Mouse (Mus musculus) cerebellum, adult 11 months (tissue): ENCODE measurements around the gene Dydc2.
"Not testable (repeated sequence)": the region's sequence is repeated elsewhere in the genome, so short reads cannot be mapped to it uniquely, and the experiment has no call there.

Experiments used
- DNase-seq: peaks from one replicate; pipeline ENCODE4 v3.0.0; 2022

The Dydc2 gene

DNA sequence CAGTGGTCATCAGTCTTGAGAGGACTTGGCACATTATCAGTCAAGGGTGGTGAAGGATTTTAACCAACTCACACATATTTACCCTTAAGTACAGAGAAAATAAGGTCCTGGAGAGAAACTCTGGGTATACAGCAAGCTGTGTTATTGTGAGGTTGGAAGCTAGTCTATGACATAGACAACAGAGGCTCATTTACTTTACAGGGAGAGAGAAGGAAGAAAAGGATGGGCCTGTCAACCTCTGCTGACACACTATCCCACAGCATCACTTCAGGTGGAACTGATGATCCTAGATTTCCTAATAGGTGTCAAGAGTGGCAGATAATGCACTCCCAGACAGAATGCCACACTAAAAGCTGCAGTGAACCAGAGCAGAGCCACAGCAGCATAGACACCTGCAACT is at the start of gene Dydc2:
Dydc2 (minus strand) TSS at position 101 of the 400 bp plus-strand sequence.
- no peak for DNase-seq

DNA sequence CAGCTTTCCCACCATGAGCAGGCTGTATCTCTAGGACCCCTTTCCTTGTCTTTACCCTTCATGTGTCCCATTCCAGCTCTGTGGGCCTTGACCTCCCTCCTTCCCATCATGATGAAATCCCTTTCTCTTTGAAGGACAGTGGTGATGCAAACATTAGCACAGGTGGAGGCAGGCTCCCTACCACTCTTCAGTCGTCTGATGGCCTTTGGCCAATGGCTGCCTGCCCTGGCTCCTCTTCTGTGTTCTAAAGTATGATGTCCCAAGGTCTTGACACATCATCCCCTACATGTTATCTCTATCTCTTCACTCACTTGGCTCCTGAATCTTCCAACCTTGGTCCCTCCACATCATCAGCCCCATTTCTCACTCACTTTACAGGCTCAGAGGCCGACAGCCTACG is 47.3 kb upstream of the Dydc2 start:
- no peak for DNase-seq

DNA sequence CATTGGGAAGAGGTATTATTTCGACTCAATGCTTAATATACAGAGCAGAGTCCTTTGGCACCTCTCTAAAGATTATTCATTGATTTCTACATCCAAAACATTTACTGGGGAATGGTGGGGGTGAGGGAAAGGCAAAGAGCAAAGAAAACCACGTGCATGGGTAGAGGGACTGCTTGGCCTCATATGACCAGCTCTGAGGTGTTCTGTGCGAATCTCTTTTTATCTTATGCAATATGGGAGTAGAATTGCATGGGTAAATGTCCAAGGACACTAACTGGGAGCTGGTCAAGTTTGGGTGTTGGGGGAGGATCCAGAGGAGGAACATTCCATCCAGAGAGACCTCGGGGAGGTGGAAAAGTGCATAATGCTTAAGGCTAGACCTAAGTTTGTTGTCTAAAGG is 43.9 kb upstream of the Dydc2 start:
- DNase-seq, result no peak

DNA sequence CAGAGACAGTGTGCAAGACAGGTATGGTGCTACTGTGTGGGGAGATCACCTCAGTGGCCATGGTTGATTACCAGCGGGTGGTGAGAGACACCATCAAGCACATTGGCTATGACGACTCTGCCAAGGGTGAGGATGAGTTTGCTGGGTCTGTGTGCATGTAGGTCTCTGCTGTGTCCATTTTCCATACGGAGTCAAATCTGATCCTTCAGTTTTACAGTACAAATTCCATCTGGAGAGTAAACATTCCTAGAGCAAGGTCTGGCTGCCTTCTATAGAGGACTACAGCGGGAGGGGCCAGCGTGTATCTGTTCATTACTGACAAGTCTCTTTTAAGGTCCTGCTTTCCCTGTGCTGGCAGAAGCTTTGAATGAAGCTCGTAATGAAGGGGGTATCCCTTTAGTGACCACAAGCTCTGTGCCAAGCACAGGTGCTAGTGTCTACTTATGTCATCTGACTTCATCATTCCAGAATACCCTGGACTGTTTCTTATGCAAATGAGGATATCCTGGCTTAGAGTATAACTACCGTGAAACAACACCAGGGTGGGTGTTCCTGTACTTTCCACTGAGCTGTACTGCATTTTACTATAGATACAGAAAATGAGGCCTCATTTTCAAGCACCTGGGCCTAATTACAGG is 42.1 kb upstream of the Dydc2 start:
- DNase-seq, result no peak

DNA sequence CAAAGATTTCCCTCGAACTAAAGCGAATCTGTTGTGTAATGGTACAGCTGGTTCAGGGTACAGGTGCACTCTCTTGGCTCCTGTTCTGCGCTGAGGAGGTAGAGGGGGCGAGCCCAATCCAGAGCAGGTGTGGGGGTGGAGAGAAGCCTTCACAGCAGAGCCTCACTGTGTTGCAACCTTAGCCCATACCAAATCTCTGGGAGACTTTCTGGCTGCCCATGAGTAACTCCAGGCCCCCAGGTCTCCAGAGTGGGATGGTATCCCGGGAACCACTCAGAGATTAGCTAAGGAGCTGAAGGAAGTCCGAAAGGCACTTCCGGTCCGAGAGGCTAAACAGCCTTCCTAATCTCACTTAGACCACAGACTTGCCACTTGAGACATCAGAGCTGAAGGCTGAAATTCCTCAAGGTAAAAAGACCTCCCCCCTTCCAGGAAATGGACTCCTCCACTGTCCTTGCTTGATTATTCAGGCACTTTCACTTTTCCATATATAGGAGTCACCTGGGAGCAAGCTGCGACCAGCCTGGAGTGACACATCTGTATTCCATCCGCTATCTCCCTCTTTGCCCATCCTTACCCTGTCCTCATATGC is 35.9 kb upstream of the Dydc2 start, which contains the start of gene Mat1a:
Mat1a (plus strand) TSS at position 183 of the 592 bp plus-strand sequence.
- DNase-seq, result no peak

DNA sequence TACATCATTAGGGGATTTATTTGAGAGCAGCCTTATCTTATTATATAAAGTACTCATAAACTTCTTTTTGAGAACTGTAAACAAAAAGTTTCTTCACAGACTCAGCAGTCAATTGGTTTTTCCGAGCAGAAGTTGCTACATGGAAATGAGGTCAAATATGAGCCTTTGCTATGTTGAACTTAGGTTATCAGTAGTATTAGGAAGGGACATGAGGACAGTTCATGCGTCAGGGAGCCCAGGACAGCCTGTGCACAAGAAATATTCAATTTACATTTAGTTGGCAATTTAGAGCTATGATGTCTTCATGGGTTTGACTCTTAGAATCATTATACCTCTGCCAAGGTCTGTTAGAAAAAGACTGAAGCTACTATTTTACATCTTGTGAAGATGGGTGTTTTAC is 33.3 kb upstream of the Dydc2 start:
- DNase-seq, result no peak

DNA sequence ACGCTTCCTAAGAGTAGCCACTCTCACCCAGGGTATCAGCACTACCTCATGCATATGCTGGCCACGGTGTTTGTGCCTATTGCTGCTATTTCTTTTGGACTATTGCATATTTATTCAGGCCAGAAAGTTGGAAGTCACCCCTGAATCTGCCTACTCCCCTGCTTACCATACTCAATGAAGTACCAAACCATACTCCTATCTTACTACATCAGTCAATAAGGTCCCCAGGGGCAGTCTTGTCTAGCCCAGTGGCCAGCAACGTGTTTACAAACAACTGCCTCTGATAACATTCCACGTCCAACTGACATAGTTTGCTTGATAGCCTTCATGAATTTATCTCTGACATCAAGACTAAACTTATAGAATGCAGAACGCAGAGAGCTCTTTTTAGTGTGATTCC is 32.2 kb upstream of the Dydc2 start:
- no peak for DNase-seq

DNA sequence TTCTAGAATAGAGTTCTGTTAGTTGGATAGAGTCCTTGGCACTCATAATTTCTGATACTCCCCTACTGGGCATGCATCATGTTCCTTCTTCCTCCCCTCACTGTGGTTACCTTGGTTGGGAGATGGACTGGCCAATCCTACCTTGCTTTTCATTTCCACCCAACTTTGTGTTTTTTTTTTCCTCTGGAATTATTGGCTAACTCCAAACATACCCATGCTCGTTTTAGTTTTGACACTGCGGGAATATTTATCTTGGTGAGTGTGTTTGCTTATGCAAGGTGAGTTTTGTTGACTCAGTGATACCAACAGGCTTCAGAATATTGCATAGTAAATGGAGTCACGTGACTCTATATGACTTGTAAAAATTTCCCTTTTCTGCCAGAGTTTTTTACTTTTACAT is 31.7 kb upstream of the Dydc2 start:
- DNase-seq, result no peak

DNA sequence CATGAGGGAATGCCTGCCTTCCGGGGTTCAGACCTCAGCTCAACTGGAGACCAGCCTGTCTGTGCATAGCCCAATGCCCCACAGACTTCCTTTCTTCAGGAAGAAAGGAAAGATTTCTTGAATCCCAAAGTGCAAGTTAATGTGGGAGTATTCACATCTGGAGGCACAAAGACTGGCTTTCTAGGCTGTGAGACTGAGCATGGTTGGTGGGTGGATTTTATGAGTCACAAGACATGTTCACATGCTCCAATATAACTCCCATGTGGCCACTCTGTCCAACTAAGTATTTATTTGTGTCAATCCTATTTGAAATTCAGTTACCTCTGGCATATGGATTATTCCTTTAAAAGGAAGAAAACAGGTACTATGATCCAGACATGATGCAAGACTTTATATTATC is 29.7 kb upstream of the Dydc2 start:
- DNase-seq, result no peak

DNA sequence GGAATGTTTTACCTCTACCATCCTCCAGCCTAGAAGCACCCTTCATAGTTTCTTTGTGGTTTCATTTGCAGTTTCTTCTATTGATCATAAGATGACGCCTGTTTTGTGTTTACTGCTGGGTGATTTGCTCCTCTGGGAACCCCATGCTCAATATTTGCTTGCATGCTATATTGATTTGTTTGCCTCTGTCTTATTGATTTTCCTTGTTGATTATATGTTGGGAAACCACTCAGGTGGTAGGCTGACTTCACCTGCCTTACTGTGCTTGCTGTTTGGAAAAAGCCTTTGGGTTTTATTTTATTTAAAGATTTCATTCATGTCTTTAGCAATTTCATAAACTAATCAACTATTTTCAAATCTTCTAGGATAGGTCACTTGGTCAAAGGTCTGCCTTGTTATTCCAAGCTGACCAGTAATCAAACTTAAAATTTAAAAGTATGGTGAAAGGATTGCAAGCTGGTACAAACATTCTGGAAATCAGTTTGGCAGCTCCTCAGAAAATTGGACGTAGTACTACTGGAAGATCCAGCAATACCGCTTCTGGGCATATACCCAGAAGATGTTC is 27.4 kb upstream of the Dydc2 start:
- no peak for DNase-seq

DNA sequence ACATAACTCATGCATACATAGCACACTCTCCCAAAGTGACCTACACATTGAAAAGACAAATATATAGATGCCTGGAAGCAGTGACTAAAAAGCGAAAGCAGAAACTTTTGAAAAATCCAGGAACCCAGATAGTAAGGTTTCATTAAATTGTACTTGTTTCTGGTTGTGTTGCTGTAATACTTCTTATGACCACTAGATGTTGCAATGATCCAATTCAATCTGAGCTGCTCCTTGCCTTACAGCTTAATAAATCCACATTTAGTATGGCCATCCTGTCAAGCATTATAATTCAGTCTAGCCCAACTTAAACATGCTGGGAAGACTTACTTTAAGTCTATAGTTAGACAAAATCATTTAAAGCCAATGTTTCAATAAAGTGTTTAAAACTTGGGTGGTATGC is 25.1 kb upstream of the Dydc2 start:
- DNase-seq, result no peak

DNA sequence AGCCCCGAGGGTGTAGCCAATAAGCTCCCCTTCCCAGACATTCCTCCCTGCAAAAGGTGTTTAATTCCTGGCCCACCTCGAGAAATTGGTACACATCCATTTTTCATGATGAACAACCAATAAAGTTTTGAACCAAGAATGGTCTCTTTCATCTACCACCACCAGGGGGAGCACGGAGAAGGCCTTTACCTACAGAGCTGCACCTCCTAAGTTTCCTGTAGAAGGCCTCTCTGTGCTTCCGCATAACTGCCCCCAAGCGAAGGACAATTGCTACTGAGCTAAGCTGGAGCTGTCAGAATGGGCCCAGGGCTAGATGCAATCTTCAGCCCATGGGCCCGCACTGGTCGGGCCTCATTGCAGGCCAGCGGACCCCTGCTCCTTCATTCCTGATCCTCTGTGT is 21.8 kb upstream of the Dydc2 start:
- DNase-seq, result no peak

DNA sequence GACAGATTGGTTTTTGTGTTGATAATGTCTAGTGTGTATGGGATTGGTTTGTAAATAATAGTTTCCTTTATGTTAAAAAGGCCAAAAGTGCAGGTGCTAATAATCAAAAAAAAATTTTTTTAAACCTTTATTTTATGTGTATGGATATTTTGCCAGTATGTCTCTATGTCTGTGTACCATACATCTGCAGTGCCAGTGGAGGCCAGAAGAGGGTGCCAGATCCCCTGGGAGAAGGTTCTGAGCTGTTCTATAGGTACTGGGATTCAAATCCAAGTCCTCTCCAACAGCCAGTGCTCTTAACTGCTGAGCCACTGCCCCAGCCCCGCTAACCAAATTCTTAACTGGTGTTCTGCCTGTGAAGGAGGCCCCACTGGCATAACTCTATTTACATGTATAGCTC is 18.5 kb upstream of the Dydc2 start:
- DNase-seq, result no peak

DNA sequence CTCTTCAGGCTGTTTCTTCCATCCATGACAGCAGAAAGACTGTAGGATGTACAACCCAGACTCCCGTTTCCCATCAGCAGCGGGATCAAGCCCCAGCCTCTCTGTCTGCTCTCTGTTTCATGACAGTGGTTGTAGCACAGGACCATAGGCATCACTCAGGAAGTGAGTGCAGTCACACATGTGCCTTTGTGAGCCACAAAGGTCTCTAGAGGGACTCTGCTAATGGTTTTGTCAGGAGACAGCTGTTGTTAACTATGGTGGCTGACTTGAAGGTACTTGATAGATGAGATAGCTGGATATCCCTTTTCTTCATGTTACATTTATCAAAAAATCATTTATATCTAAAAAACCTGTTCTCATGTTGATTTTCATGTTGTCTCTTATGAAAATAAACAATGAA is 13.4 kb upstream of the Dydc2 start:
- no peak for DNase-seq

DNA sequence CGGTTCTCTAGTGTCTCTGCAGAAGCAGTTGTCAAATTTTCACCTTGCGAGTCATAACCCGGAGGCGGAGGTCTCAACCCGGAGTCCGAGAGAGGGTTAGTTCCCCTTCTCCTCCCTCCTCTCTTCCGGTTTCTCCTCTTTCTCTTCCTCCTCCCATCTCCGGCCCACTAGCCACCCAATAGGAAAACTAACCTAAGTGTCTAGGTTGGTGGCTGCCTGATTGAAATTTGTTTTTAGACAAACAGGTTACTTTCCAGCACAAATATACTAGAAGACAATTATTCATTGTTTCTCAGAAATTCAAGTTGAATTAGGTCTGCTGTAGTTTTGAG is 3.9 kb upstream of the Dydc2 start:
- no peak for DNase-seq

DNA sequence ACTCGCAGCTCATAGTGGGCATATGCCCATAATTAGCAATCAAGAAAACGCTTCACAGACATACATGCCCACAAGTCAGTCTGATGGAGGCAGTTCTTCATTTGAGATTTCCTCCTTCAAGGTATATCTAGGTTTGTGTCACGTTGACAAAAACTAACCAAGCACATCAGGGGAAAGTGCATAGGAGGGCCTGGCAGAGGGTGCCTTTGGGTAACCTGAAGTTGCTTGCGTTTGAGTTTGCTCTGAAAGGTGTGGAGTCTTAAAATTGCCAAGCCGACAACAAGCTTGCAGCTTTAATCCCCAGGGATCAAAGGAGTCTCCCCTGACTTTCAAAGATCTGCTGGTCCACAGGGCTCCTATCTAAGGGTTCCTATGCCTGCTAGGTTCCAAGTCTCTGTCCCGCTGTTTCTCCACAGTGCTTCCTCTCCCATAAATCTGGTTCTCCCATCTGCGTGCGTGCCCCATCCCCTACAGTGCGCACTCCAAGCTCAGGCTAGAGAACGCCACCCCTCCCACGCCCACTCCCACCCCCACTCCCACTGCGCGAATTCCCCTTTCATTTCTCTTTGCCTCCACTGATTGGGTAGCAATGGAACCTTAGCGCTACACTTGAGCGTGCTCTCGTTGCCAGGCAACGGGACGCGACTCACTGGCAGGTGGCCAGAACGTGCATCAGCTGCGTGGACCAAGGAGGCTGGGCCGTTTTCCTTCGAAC is 3.4 kb upstream of the Dydc2 start, which contains the start of gene Dydc1:
Dydc1 (plus strand) TSS at position 683 of the 715 bp plus-strand sequence.
- DNase-seq, result peak; percentile 21

DNA sequence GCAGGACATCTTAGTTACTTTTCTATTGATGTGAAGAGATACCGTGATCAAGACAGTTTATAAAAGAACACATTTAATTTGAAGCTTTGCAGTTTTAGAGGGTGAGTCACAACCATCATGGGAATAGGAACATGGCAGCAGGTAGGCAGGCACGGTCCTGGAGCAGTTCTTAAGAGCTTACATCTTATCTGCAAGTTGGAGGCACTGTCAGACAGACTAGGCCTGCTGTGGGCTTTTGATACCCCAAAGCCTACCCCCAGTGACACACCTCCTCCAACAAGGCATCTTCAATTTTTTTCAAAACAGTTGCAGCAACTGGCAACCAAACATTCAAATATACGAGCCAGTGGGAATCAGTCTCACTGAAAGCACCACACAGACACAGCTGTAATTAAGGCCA is 1.3 kb upstream of the Dydc2 start:
- no peak for DNase-seq

DNA sequence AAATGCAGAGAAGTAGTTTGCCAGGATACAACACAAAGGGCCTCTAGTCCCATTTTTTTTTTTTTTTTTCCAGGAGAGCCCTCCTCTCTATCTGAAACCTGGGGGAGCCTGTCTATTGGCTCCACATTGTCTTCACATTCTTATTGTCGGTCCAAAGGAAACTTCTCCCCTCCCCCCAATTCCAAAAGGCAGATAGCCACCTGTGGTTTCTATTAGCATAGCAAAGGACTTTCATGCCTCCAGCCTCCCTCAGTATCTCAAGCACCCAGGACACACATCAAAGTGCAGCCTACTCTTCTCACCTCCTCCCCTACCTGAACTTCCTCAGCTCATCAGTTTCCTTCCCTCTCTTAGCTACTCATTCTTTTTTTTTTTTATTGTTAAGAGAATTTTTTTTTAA is 2.6 kb downstream of the Dydc2 start:
- no peak for DNase-seq

DNA sequence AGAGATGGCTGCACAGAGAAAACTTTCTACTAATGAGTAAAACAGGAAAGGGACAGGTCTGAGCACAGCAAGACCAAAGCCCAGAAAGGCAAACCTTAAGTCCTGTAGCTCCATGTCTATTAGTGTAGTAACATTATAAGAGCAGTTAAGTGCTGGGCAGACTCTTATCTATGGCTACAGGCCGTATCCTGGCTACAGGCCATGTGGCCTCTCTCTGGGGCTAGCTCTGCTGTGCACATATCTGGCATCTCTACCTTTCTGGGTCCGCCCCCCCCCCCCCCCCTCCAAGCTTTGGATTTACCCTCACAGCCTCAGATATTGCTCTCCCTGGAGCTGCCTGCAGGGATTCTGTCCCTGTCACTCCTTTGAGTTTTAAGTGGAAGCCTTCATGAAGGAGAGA is 3.8 kb downstream of the Dydc2 start:
- DNase-seq, result no peak

DNA sequence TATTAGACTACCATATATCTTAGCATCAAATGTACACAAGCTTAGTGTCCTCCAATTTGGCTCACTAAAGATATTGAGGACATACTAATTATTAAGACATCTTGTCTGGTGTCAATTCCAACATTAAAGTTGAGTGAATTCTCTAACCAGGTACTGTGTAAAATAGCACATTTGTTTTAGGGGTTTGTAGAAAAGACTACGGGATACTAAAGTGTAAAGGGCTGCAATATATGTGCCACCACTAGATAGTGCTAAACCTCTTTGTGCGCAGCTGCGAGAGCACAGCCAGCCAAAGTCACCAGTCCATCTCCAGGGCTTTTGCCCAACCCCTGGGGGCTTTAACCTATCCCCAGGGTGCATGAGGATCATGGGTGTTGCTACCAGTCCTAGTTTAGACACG is 15.8 kb downstream of the Dydc2 start:
- DNase-seq, result not testable (repeated sequence)

DNA sequence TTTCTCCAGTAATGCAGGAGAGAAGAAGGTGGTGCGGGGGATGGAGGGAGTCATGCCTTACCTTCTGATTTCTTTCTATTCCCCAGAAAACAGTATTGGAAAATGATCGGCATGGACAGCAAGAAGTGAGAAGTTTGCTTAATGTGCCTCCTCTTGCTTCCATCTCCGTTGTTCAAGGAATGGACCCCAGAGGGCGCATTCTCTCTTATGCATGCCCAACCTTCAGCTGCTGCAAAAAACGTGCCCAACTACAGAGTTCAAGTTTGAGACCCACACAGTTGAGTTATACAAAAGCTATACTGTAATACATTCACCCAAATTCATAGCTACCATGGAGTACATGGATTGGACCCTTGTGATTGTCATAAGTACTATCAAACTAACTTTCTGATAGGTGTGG is 16.5 kb downstream of the Dydc2 start:
- DNase-seq, result no peak

DNA sequence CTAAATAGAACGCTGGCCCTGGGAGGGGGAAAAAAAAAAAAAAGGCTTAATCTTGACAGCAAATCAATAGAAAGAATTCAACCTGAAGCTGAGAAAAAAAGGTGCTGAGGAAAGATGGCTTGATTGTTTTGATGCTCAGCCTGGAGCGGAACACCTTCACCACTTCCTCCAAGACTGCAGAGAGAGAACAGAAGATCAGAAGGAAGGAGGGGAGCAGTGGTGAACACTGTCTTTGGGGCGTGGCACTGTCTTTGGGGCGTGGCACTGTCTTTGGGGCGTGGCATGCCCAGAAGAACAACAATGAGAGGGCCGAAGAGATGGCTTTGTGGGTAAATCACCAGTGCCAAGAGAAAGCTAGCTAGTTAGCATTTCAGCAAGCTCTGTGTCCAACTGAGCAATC is 18.5 kb downstream of the Dydc2 start:
- no peak for DNase-seq

DNA sequence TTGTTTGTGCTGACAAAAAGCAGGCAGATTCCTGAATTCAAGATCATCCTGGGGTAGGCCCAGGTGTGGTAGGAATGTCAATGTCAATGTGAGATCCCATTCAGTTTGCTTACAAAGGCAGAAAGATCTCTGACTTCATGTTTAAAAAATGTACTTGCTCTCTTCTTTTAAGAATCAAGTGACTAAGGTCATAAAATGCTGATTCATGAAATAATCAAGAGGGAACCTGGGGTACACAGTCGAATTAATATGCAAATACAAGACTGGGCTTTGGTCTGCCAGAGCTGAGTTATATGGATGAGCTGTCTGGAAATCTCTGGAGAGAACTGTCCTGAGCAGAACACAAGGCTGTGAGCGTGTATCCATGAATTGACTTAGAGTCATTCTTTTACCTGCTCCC is 21.6 kb downstream of the Dydc2 start:
- no peak for DNase-seq

DNA sequence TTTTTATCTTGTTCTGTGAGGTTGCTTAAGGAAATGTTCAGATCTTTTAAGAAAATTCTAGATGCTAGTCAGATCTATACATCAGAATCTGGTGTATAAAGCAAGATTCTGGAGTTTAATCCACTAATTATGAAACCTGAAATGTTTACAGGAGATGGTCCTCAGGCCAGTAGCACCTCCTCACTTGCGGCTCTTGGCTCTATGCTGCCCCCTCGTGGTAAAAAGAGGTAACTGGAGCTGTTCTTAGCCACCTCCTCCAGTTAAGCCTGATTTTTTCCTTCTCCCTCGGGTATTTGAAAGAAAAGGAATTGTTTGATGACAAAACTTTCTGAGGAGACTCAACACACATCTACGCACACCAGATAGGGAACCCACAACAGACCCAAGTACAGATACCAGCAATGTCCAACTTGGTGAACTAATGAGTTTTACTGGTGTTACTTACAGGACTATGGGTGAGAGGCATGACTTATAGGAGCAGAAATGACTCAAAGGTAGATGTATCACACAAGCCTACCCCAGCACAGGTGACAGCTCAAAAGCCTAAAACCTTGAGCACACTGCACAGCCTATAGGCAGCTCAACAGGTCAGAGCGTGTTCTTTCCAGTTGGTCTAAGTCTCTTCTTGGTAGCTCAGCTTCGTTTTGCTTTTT is 33.7 kb downstream of the Dydc2 start:
- DNase-seq, result peak; percentile 40
